Mouse (Mus musculus) embryonic facial prominence, embryonic 13.5 days (tissue): ENCODE data around the gene Limk2. TPM values are rescaled to one million over a fixed set of nuclear protein-coding genes. Genes with fewer than 3 reads are reported as not detected.

Experiments used
- ATAC-seq: fragments of 200-750 bp; cut with Nextera tagmentation; 2 replicates; pipeline ENCODE4 v1.8.0; 2017; ENCODE audit warnings: low read depth; ENCODE audit not compliant: insufficient number of reproducible peaks, insufficient read depth, low FRiP score, low TSS enrichment
- H3K27ac ChIP-seq: fragments of 300-500 bp; sonication (generic); 2 replicates; pipeline ENCODE4 v1.5.1; 2015; ENCODE audit warnings: moderate library complexity, mild to moderate bottlenecking, inconsistent platforms
- H3K27me3 ChIP-seq: fragments of 300-500 bp; sonication (generic); 2 replicates; pipeline ENCODE4 v1.6.1; 2015; ENCODE audit warnings: mild to moderate bottlenecking, inconsistent platforms
- H3K36me3 ChIP-seq: fragments of 300-500 bp; sonication (generic); 2 replicates; pipeline ENCODE4 v1.6.1; 2015; ENCODE audit warnings: mild to moderate bottlenecking, inconsistent platforms
- H3K4me1 ChIP-seq: fragments of 300-500 bp; sonication (generic); 2 replicates; pipeline ENCODE4 v1.6.1; 2015; ENCODE audit warnings: inconsistent platforms
- H3K4me2 ChIP-seq: fragments of 300-500 bp; sonication (generic); 2 replicates; pipeline ENCODE4 v1.6.1; 2015; ENCODE audit warnings: moderate library complexity, mild to moderate bottlenecking, inconsistent platforms
- H3K4me3 ChIP-seq: fragments of 300-500 bp; sonication (generic); 2 replicates; pipeline ENCODE4 v1.5.1; 2015; ENCODE audit warnings: mild to moderate bottlenecking, inconsistent platforms
- H3K9ac ChIP-seq: fragments of 300-500 bp; sonication (generic); 2 replicates; pipeline ENCODE4 v1.6.1; 2015; ENCODE audit warnings: mild to moderate bottlenecking, inconsistent platforms
- H3K9me3 ChIP-seq: fragments of 300-500 bp; sonication (generic); 2 replicates; pipeline ENCODE4 v1.6.1; 2016; ENCODE audit warnings: inconsistent platforms
- WGBS: fragments of 180-500 bp; shearing (Covaris S2); methylation state at CpG from one replicate; pipeline ENCODE4 v1.1.7; 2015; ENCODE audit warnings: mixed read lengths; 5-methylcytosine and 5-hydroxymethylcytosine counted together
- polyA plus RNA-seq: library from polyadenylated mRNA; unstranded; fragments of >200 nt; fragmentation: Nextera tagmentation; extraction: Ambion mirVana; gene quantifications from 2 replicates; pipeline ENCODE4 v1.2.1, GENCODE M21; 2015

The Limk2 gene
- polyA plus RNA-seq, 1 experiment from 2014 or later: 80.5 TPM

GRCm38 (mm10) chr11:3344916-3345315 is 64.1 kb downstream of the Limk2 start:
- Histone ChIP-seq H3K9ac (no peak overlapping the region), H3K27me3 (no peaks in the 10 kb centered on the region), H3K27ac (no peak overlapping the region), H3K36me3 (peaks cover 59% of the 10 kb centered on the region), H3K4me1 (peaks cover 21% of the 10 kb centered on the region), H3K4me3 (no peak overlapping the region), H3K9me3 (no peaks in the 10 kb centered on the region), H3K4me2 (no peak overlapping the region)
- WGBS: 75% methylated on average over 3 of the region's 3 CpGs
- no peak for ATAC-seq

- H3K27me3 ChIP-seq: no peaks in the 10 kb centered on the region
- H3K9ac ChIP-seq: no peak overlapping the region
- H3K9me3 ChIP-seq: no peaks in the 10 kb centered on the region
- peaks cover 39% of the 10 kb centered on the region for H3K36me3 ChIP-seq
- no peak overlapping the region for H3K27ac ChIP-seq
- ATAC-seq: no peak
- no peak overlapping the region for H3K4me2 ChIP-seq
- H3K4me1 ChIP-seq: peaks cover 14% of the 10 kb centered on the region
- no peak overlapping the region for H3K4me3 ChIP-seq
- WGBS: 84% methylated on average over 5 of the region's 5 CpGs
Observed at GRCm38 (mm10) chr11:3341476-3341875, 67.5 kb downstream of the Limk2 start.

GRCm38 (mm10) chr11:3337961-3338360 is 71.0 kb downstream of the Limk2 start:
- Histone ChIP-seq H3K4me2 (no peak overlapping the region), H3K9me3 (no peaks in the 10 kb centered on the region), H3K4me1 (peaks cover 29% of the 10 kb centered on the region), H3K4me3 (no peak overlapping the region), H3K36me3 (peaks cover 11% of the 10 kb centered on the region; the same call in 1 of the 2 replicates), H3K27ac (0 out of 2 replicates have a peak overlapping the region, but pooled peaks have one; percentile 55), H3K27me3 (no peaks in the 10 kb centered on the region), H3K9ac (no peak overlapping the region)
- 58% methylated on average over 5 of the region's 5 CpGs for WGBS
- ATAC-seq: no peak

- peak overlapping the region; percentile 55; the same call in 1 of the 2 replicates for H3K27ac ChIP-seq
- no peak; the same call in 1 of the 2 replicates for ATAC-seq
- WGBS: 12% methylated on average over 12 of the region's 12 CpGs
Observed at GRCm38 (mm10) chr11:3337173-3337955, 71.6 kb downstream of the Limk2 start.

GRCm38 (mm10) chr11:3336602-3337001 is 72.4 kb downstream of the Limk2 start:
- H3K9me3 ChIP-seq: no peaks in the 10 kb centered on the region
- peaks cover 38% of the 10 kb centered on the region for H3K4me1 ChIP-seq
- no peak overlapping the region for H3K4me2 ChIP-seq
- 81% methylated on average over 3 of the region's 3 CpGs for WGBS
- ATAC-seq: no peak
- H3K27ac ChIP-seq: no peak overlapping the region
- no peak overlapping the region for H3K4me3 ChIP-seq
- H3K27me3 ChIP-seq: no peaks in the 10 kb centered on the region
- no peak overlapping the region for H3K9ac ChIP-seq
- peaks cover 5% of the 10 kb centered on the region; the same call in 1 of the 2 replicates for H3K36me3 ChIP-seq

More at GRCm38 (mm10) chr11:3337173-3337955, 71.6 kb downstream of the Limk2 start:
- Histone ChIP-seq H3K4me1 (peaks cover 33% of the 10 kb centered on the region), H3K4me2 (no peak overlapping the region), H3K9ac (0 out of 2 replicates have a peak overlapping the region, but pooled peaks have one; percentile 12), H3K36me3 (peaks cover 6% of the 10 kb centered on the region; the same call in 1 of the 2 replicates), H3K4me3 (no peak overlapping the region), H3K9me3 (no peaks in the 10 kb centered on the region), H3K27me3 (no peaks in the 10 kb centered on the region)

GRCm38 (mm10) chr11:3335651-3336216 is 73.3 kb downstream of the Limk2 start:
- no peaks in the 10 kb centered on the region for H3K27me3 ChIP-seq
- H3K4me1 ChIP-seq: peaks cover 46% of the 10 kb centered on the region
- H3K4me2 ChIP-seq: no peak overlapping the region
- H3K4me3 ChIP-seq: no peak overlapping the region
- no peaks in the 10 kb centered on the region for H3K9me3 ChIP-seq
- ATAC-seq: no peak
- WGBS: 46% methylated on average over 11 of the region's 11 CpGs
- no peak overlapping the region for H3K27ac ChIP-seq
- peaks cover 5% of the 10 kb centered on the region; the same call in 1 of the 2 replicates for H3K36me3 ChIP-seq
- H3K9ac ChIP-seq: no peak overlapping the region

GRCm38 (mm10) chr11:3334711-3335316 is 74.2 kb downstream of the Limk2 start:
- ATAC-seq: no peak
- Histone ChIP-seq H3K9me3 (no peaks in the 10 kb centered on the region), H3K4me3 (no peak overlapping the region), H3K27ac (no peak overlapping the region), H3K27me3 (no peaks in the 10 kb centered on the region), H3K4me2 (no peak overlapping the region), H3K36me3 (peaks cover 5% of the 10 kb centered on the region; the same call in 1 of the 2 replicates), H3K4me1 (peaks cover 52% of the 10 kb centered on the region), H3K9ac (no peak overlapping the region)
- 35% methylated on average over 9 of the region's 9 CpGs for WGBS

GRCm38 (mm10) chr11:3334141-3334710 is 74.8 kb downstream of the Limk2 start:
- H3K4me3 ChIP-seq: no peak overlapping the region
- no peak overlapping the region for H3K27ac ChIP-seq
- 84% methylated on average over 11 of the region's 11 CpGs for WGBS
- no peak for ATAC-seq
- no peaks in the 10 kb centered on the region for H3K27me3 ChIP-seq
- peaks cover 55% of the 10 kb centered on the region for H3K4me1 ChIP-seq
- no peak overlapping the region for H3K4me2 ChIP-seq
- no peak overlapping the region for H3K9ac ChIP-seq
- no peaks in the 10 kb centered on the region for H3K9me3 ChIP-seq
- H3K36me3 ChIP-seq: peaks cover 5% of the 10 kb centered on the region; the same call in 1 of the 2 replicates

GRCm38 (mm10) chr11:3333111-3333695 is 75.8 kb downstream of the Limk2 start:
- Histone ChIP-seq H3K9me3 (no peaks in the 10 kb centered on the region), H3K4me1 (peaks cover 55% of the 10 kb centered on the region), H3K27me3 (no peaks in the 10 kb centered on the region), H3K4me2 (no peak overlapping the region), H3K9ac (no peak overlapping the region), H3K27ac (no peak overlapping the region), H3K4me3 (no peak overlapping the region), H3K36me3 (peaks cover 5% of the 10 kb centered on the region; the same call in 1 of the 2 replicates)
- ATAC-seq: no peak
- 82% methylated on average over 11 of the region's 11 CpGs for WGBS

- peak; percentile 93 for ATAC-seq
- Histone ChIP-seq H3K27me3 (no peaks in the 10 kb centered on the region), H3K4me1 (peaks cover 46% of the 10 kb centered on the region), H3K36me3 (peaks cover 5% of the 10 kb centered on the region; the same call in 1 of the 2 replicates), H3K9ac (peak overlapping the region; percentile 72), H3K9me3 (no peaks in the 10 kb centered on the region), H3K4me2 (peak overlapping the region; percentile 99), H3K27ac (peak overlapping the region; percentile 64; the same call in 1 of the 2 replicates), H3K4me3 (peak overlapping the region; percentile 52)
- under 1% methylated on average over 75 of the region's 75 CpGs for WGBS
Observed at GRCm38 (mm10) chr11:3331756-3332642, 77.0 kb downstream of the Limk2 start.
